Mouse (Mus musculus) urinary bladder, postnatal 36 days (tissue): ENCODE measurements at regions not wholly inside any gene's neighbourhood (a gene's known extent, or its start where the extent isn't known, plus 50 kb on each side); places are given as distances from the start of the nearest gene placed in this dataset.

Experiments used
- DNase-seq, 2 experiments: peaks; one replicate each; pipeline ENCODE4 v3.0.0; 2022; ENCODE audit warnings: low spot score in 2 of 2, mixed read lengths in 1 of 2

- no peak for DNase-seq
Measured at GRCm38 (mm10) chr4:34105251-34105650, 55.3 kb upstream of the Spaca1 start.

DNA sequence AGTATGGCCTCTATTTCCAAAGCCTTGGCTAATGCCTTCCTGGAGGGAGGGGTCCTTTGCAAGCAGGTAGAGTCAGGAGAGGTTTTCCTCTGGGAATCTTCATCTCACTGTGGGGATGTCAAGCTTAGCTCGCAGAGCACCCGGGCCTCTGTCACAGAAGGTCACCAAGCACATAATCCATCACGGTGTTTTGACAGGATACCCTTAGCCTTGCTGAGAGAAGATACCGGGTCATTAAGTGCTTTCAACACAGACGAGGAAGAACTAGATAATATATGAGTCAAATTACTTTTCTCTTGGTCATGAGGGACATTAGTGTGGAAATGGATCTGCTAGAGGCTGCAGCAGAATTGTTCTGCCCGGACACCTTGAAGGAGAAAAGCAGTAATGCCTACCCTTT, 64.3 kb upstream of the Spaca1 start:
- DNase-seq, result no peak

DNA sequence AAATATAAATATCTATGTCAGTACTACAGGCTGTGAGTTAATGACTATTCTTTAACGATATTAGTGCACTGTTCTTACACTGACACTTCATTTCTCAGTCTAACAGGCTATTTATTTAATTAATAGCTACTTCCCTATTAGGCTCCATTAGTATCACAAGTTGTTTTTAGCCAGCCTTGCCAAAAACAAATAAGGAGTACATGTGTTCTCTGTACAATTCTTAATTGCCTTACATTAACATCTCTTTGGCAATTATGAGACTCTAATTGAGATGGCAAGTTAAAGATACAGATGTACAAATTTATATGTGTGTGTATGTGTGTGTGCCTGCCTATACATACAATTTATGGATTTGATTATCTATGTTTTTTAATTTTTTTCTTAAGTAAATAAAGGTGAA, 67.1 kb upstream of the Spaca1 start:
- DNase-seq, result no peak

GRCm38 (mm10) chr4:34122959-34123520, 73.0 kb upstream of the Spaca1 start:
- no peak for DNase-seq

GRCm38 (mm10) chr4:34128224-34128623, 78.2 kb upstream of the Spaca1 start:
- no peak for DNase-seq

- no peak for DNase-seq
Measured at GRCm38 (mm10) chr4:34146133-34146867, 96.3 kb upstream of the Spaca1 start.

DNA sequence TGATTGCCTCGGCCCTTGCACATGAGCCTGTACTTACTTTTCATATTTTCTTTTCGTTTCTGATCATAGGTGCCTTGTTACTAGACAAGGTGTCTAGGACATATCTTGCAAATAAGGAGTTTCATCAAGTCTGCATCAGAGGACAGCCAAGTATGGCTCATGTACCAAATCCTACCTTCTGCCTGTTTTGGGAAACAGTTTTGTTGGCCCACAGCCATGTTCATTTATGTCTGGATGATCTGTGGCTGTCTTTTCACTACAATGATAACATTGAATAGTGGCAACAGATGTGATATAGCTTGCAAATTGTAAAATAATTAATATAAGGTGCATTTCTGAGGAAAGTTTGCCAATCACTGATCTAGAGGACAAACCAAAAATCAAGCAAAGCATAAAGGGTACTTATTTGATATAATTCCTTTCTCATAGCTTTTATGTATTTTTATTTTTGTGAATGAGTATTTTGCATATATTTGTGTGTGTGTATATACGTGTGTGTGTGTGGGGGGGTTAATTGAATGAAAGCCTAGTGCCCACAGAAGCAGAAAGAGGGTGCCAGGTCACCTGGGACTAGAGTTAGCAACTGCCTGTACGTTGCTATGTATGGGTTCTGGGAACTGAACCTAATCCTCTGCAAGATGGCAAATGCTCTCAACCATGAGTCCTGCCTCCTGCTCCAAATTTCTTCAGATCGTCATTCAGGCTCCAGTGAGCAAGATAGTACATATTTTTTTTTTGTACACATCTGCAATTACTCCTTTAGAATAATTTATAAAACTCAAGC, 99.2 kb upstream of the Spaca1 start:
- no peak for DNase-seq

DNA sequence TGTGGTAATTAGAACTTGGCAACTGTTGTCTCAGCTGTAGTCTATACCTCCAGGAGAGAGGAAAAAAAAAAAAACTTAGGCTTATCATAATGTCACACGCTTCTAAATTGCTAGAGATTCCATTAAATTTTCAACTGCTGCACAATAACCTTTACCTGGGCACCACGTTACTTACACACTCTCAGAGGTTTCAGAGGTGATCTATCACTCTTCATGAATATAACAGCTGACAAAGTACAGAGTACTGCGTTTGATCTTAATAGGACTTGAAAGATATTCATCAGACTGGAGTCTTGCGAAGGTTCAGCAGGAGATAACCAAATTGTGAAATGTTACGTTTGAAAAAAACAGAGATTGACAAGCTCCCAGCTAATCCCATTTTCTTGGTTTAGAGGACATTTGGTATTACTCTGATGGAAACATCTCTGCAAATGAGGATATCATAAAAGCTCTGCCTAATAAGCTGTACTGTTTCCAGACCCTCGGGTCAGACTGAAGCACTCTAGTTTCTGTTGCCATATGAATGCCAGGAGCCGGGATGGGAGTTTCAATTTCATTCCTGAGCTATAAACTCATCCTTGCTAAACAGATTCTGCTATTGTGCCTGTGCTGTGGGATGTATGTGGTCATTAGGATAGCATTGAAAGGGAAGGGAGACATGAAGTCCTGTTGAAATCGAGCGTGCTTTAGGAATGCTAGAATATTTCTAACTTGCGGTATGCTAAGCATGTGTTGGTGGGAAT, 101.8 kb upstream of the Spaca1 start:
- no peak for DNase-seq

- DNase-seq, result no peak
Measured at GRCm38 (mm10) chr4:34155501-34155900, 105.5 kb upstream of the Spaca1 start.

GRCm38 (mm10) chr4:34157818-34158511, 108.0 kb upstream of the Spaca1 start:
- DNase-seq, result no peak

- no peak for DNase-seq
Measured at GRCm38 (mm10) chr4:34171265-34171862, 121.4 kb upstream of the Spaca1 start.

DNA sequence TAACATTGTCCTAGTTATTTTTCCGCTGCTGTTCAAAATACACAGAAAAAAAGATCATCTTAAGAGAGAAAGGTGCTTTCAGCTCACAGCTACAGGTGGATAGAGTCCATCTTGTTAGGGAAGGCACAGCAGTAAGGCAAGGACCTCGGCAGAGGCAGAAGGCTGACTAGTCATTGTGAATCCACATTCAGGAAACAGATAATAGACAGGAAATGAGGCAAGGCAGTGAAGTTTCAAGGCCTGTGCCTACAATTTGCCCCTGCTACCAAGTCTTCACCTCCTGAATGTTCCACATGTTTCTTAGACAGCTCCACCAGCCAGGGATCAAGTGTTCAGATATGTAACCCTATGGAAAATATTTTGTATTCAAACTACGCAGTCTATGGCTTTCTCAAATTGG, 122.0 kb upstream of the Spaca1 start:
- DNase-seq, result no peak

GRCm38 (mm10) chr4:34177421-34177820, 127.4 kb upstream of the Spaca1 start:
- peak in 1 of 2 experiments; percentile 3 for DNase-seq

- no peak for DNase-seq
Measured at GRCm38 (mm10) chr4:34186522-34186921, 136.5 kb upstream of the Spaca1 start.

DNA sequence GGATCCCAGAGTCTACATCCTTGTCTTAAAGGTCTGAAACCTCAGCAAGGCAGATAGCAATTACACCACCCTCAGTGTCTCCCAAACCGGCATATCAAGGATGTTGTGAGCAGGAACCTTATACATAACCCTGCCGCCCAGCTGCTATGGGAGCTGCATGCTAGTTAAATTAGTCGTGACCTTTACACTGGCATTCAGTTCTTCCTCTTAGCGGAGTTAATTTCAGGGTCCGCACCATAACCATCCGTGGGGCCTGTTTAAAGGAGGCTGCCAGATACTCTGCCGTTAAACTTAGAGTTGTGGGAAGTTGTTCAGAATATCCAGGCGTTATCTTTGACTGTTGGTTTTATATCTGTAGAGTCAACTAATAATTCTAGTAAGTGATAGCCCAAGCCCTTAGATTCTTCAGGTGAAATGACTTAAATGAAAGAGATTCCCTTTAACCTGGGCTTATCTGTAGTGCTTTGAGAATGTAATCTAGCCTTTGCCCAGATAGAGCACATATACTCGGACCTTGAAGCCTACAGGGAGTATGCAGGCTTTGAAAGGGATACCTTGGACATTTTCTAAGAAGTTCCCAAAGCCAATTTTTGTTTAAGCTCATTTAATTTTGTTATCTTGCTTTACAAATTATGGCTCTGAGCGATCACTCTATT, 153.3 kb upstream of the Spaca1 start:
- DNase-seq, result no peak

DNA sequence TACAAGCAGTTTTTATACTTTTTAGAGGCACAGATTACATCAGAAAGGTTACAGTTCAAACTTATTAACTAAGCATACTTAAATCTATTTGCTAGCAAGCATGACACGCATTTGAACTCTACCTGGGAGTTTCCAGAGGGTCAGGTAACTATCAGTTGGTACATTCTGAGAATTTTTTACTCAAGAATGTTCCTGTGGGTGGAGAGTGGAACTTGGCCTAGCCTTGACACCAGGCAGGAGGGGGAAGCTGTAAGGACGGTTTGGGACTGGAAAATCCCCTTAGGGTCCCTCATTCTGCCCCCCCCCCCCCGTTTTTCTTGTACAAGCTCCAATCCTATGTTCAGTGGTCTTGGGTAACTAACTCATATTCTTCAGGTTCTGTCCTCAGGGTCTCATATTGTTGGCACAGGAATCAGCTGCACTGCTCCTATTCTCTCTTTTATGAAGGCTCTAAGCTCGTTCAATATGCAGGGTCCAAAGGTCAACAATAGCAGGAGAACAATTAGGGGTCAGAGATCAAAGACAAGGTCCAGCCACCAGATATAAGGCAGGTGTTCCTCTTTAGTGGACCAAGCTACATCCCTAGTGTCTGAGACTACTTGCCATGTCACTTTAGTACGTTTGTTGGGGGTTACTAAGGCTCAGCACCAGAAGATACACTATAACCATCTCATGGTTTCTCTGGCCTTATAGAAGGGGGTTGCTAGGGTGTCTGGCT, 159.3 kb upstream of the Spaca1 start:
- no peak for DNase-seq

GRCm38 (mm10) chr4:34213731-34214130, 163.7 kb upstream of the Spaca1 start:
- no peak for DNase-seq

- no peak for DNase-seq
Measured at GRCm38 (mm10) chr4:34214346-34214745, 164.4 kb upstream of the Spaca1 start.

- DNase-seq, result no peak
Measured at GRCm38 (mm10) chr4:34221915-34222314, 171.9 kb upstream of the Spaca1 start.
